Mouse (Mus musculus) adrenal gland, postnatal 25 days (tissue): ENCODE results near the gene Gata1. TPM values are rescaled to one million over a fixed set of nuclear protein-coding genes. Genes with fewer than 3 reads are reported as not detected.
A peak's percentile ranks its signal among the peaks of the same experiment; 100 is the strongest.
"Not testable (repeated sequence)": the region's sequence is repeated elsewhere in the genome, so short reads cannot be mapped to it uniquely, and the experiment has no call there.

Source experiments
- DNase-seq: peaks from one replicate; pipeline ENCODE4 v3.0.0; 2021; ENCODE audit warnings: mixed read lengths
- long read RNA-seq: library from polyadenylated mRNA; stranded (forward); transcript quantifications from one replicate; pipeline ENCODE4 v2.0.0, GENCODE M21; 2021
- total RNA-seq: library from RNA; stranded (reverse); gene quantifications from 2 replicates; pipeline ENCODE4 v1.2.3, GENCODE M21; 2021

Gene Gata1
- not detected in 2 replicates for total RNA-seq
- long read RNA-seq, result 0 reads

DNA sequence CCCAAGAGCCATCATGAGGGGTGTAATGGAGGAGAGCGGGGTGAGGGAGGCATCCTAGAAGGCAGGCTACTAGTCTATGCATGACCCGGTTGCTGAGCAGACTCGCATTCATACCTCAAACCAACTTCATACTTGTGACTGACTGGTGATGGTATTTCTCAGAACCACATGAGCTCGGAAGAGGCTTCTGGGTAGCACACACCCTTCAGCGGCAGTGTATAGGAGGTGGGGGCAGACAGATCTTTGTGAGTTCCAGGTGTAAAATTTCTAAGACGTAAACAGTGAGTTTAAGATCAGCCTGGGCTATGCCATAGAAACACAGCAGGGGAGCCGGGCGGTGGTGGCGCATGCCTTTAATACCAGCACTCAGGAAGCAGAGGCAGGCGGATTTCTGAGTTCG, at the start of gene Gata1:
Gene Gata1, minus strand, starts transcription at position 180 of the 400 bp plus-strand sequence.
- DNase-seq, result no peak

- no peak for DNase-seq
Observed at GRCm38 (mm10) chrX:8026811-8027210, 48.9 kb upstream of the Gata1 start.

DNA sequence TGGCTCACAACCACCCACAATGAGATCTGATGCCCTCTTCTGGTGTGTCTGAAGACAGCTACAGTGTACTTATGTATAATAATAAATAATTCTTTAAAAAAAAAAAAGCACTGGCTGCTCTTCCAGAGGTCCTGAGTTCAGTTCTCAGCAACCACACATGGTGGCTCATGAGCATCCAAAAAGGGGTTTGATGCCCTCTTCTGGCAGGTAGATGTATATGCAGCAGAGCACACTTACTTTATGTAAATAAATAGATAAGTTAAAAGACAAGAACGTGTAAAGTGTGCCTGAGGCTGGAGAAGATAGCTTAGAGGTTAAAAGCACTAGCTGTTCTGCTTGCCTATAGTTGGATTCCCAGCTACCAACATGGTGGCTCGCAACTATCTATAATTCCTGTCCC, 46.9 kb upstream of the Gata1 start:
- DNase-seq, result no peak

- DNase-seq, result no peak
Observed at GRCm38 (mm10) chrX:8020111-8020778, 42.4 kb upstream of the Gata1 start.

DNA sequence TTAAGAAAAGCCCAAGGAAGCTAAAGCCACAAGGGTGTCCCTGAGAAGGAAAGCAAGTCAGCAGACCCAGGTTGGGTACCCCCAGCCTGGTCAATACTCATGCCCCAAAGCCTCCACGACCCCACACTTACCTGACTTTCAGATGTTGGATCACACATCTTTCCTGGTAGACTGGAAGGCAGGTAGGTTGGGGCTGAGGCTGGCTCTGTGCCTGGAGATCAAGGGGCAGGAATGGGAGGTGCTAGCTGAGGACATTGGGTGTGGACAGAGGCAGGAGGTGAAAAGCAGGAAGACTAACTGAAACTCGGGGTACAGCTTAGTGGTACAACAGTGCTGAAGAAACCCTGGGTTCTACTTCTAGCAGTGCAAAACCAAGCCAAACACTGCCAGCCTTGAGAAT, 40.4 kb upstream of the Gata1 start, which contains the start of gene Glod5:
Gene Glod5, minus strand, starts transcription at position 207 of the 400 bp plus-strand sequence.
- DNase-seq, result no peak

DNA sequence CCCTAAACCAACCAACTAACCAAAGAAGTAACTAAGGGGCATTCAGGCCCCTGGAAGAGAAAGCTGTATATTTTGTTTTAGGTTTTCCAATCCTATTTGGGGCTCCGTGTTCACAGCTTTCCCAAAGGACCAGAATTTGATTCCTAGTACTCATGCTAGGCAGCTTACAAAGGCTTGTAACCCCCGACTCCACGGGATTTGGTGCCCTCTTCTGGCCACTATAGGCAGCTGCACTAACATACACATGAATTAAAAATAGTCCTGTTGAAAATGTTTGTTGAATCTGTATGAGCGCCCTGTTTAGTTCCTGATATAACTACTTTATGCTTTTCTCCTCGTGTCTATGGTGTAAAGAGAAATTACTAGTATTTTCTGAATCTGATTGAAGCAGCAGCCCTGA, 39.3 kb upstream of the Gata1 start:
- DNase-seq, result peak; percentile 31

DNA sequence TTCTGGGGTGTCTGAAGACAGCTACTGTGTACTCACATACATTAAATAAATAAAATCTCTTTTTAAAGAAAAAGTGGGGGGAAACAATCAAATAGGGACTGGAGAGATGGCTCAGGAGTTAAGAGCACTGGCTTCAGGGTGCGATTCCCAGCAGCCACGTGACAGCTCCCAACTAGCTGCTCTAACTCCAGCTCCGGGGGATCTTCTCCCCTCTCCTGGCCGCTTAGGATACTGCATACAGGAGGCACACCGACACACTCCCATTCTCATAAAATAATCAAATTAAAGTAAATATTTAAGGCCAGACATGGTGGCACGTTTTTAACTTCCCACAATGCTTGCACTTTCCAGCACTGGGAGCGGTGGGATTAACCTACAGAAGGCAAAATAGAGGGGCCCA, 37.8 kb upstream of the Gata1 start:
- DNase-seq, result not testable (repeated sequence)

GRCm38 (mm10) chrX:8013569-8014314, 35.9 kb upstream of the Gata1 start:
- DNase-seq, result no peak

DNA sequence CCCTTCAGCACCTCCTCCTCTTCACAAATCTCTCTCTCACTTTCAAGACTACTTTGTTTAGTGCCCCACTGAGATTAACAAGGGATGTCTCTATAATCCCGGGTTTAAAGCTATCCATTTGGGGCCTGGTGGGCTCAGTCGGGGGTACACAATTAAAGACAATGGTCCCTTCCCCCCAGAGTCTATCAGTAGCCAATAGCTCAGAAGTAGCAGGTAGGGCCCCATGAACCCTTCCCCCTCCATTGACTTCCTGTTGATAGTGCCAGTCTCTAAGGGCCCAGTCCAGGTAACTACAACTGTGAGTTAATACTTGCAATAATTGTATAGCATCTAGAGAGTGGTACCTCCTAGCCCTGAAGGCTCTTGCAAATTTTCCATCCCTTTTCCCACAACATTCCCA, 35.3 kb upstream of the Gata1 start:
- no peak for DNase-seq

- not testable (repeated sequence) for DNase-seq
Observed at GRCm38 (mm10) chrX:8009356-8009755, 31.5 kb upstream of the Gata1 start.

DNA sequence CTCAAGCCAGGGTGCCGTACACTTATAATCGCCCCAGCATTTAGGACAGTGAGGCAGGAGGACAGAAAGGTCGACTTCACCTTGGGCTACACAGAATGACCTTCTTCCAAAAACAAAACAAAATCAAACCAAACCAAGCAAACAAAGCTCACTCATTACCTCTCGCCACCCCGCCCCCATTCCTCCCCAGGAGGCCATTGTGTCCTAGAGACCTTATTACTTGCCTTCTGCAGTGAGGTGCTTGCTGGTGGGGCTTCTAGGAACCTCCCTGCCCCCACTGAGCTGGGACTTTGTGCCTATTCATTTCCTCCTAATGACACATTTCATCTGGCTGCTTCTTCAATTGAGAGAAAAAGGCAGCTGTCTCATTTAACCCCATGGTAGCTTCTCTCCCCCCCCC, 30.7 kb upstream of the Gata1 start:
- no peak for DNase-seq

DNA sequence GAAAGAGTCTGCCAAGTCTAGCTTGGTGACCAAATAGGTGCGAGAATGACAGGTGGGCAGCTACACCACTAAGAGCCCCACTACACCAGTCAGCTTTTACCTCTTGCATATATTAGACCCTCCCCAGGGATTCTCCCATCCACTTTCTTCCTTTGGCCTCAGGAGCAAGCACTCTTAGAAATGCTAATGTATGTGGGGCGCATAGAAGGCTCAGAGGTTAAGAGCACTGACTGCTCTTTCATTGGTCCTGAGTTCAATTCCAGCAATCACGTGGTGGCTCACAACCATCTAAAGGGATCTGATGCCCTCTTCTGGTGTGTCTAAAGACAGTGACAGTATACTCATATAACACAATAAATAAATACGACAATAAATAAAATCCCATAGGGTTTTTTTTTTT, 25.1 kb upstream of the Gata1 start:
- no peak for DNase-seq

GRCm38 (mm10) chrX:8002001-8002400, 24.1 kb upstream of the Gata1 start:
- no peak for DNase-seq

DNA sequence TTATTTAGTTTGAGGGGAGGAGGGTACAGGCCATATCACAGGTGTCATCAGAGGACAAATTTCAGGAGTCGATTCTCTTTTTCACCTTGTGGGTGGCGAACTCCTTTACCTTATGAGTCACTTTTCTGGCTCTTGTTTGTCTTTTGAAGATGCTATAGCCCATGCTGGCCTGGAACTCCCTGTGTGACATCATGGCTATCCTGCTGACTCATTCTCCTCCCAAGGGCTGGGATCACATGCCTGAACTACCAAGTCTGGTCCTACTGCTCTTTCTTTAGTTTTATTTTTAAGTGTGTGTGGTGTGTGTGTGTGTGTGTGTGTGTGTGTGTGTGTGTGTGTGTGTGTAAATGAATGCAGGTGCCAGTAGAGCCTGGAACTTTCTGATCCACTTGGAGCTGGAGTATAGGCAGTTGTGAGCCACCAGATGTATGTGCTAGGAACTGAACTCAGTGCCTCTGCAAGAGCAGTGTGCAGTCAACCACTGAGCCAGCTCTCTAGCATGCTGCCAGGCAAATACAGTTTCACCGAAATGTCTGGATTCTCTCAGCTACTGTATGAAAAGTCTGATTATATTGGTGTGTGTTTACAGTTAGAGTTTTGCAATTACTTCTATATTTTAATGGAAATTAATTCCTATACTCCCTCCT, 22.8 kb upstream of the Gata1 start:
- DNase-seq, result peak; percentile 7

GRCm38 (mm10) chrX:7993068-7993735, 15.3 kb upstream of the Gata1 start:
- no peak for DNase-seq

DNA sequence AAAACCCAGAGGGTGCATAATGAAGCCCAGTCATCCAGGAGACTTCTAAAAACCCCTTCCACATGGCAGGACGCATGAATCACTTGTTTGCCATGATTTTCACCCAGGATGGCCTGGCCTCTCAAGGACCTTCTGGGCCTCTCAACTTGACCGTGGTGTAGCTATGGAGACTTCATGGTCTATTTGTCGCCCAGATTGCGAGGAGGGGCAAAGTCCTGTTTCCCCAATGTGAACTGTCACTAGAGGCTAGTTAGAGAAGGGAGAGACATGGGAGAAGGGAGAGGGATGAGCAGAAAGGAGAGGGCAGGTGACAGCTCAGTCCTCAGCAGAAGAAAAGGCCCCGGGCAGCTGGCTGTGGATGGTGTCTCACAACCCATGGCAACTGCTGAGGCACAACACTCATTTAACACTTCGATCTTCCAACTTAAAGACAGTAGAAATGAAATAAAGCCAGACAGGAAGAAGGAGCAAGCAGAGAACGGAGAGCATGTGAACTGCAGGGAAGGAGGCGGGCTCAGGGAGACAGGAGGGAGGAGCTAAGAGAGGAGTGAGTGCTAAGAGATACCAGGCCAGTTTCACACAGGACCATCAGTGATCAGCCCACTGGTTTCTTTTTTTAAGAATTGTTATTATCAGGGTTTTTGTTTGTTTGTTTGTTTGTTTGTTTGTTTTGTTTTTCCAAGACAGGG, 14.7 kb upstream of the Gata1 start:
- no peak for DNase-seq

GRCm38 (mm10) chrX:7981368-7981767, 3.5 kb upstream of the Gata1 start:
- DNase-seq, result no peak

- no peak for DNase-seq
Observed at GRCm38 (mm10) chrX:7971292-7971691, 6.6 kb downstream of the Gata1 start.

DNA sequence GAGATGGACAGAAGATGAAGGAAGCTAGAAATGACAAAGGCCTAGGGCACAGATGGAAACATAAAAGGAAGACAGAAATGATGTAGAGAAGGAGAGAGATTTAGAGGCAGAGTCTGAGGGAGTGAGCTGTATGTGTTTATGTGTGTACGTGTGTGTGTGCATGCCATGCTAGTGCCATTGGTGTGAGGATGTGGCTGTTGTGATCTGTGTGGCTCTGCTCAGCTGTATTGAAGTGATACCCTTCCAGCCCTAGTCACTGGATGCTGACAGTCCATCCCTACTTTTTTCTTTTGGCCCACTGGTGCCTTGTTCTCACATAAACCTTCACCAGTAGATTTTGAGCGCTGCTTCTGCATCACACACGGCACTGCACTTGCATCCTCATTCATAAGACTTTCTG, 9.0 kb downstream of the Gata1 start:
- no peak for DNase-seq

DNA sequence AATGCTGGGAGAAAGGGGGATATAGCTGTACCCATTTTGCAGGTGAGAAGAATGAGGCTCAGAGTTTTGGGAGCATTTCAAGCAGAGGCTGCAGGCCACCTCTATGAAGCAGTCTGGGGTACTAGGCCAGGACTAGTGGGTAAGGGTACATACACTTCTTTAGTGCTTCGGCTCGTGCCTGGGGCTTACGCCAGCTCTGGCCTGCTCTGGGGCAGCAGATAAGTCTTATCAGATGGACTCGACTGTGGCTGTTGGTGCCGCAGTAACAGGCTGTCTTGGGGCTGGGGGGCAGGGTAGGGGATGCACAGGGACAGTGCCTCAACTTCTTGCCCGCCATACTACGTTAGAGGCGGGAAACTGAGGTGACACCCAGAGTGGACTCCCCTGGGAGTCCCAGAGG, 9.6 kb downstream of the Gata1 start:
- no peak for DNase-seq

DNA sequence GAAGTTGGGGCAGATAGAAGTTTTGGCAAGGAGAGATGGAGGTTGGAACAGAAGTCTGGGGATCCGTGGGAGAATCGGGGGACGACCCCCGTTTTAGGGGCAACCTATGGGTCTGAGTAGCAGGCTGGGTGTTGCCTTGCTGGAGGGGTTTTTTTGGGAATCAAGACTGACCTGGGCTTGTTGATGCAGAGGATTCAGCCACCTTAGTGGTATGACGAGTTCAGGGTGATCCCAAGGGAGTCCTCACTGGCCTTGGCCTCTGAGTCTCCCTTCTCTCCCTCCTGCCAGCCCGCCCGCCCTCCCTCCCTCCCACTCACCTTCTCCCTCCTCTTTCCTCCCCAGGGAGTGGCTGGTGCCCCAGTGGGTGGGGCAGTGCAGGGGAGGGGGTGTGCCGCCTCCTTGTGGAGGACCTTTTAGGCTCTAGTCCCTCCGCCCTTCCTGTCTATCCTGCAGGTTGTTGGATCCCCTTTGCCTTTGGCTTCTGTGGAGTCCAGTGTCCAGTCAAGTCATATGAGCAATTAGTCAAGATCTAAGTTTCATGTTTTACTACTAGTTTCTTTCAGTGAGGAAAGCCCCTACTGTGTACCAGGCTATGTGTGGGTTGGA, 10.2 kb downstream of the Gata1 start:
- no peak for DNase-seq

DNA sequence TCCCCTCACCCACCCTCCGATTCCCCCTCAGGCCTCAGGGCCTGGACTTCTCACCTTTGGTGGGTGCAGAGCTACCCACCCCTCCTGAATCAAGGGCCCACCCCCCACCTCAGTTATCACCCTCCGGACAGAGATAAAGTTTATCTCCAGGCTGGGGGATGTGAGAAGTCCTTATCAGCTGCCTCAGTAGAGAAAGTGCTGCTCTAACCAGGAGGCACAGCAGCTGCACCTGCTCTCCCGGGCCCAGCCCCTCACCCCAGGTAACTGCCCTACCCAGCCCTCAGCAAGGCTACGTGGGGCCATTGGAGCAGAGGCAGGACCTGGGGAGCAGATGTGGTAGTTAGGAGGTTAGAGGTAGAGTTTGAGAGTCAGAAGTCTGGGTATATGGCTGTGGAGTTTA, 11.7 kb downstream of the Gata1 start:
- no peak for DNase-seq
